Mouse (Mus musculus) testis, adult 2 months (tissue): ENCODE data around the gene Prmt1.

Experiments used
- CTCF ChIP-seq: fragments of 200-500 bp; IDR thresholded peaks from 2 replicates; pipeline ENCODE4 v1.5.1; 2012; ENCODE audit warnings: low read depth, mild to moderate bottlenecking, inconsistent platforms, low read length, moderate library complexity; ENCODE audit not compliant: control insufficient read depth, insufficient read depth, insufficient replicate concordance
- POLR2A ChIP-seq: fragments of 200-500 bp; IDR thresholded peaks from 2 replicates; pipeline ENCODE4 v1.6.1; 2012; ENCODE audit warnings: low read depth, mild to moderate bottlenecking, inconsistent platforms, low read length, moderate library complexity; ENCODE audit not compliant: control insufficient read depth

- no peak for TF ChIP-seq CTCF
- TF ChIP-seq POLR2A: no peak
Observed at GRCm38 (mm10) chr7:44962337-44962736, 24.0 kb downstream of the Prmt1 start.
